Mouse (Mus musculus) liver, embryonic 14.5 days (tissue): ENCODE measurements around the gene 4933411K16Rik.

ENCODE experiments used
- CTCF ChIP-seq: IDR thresholded peaks from 2 replicates; pipeline ENCODE4 v1.5.1; 2016; ENCODE audit warnings: antibody characterized with exemption, low read depth, control low read depth
- EP300 ChIP-seq: IDR thresholded peaks from 2 replicates; pipeline ENCODE4 v1.6.1; 2016; ENCODE audit warnings: antibody characterized with exemption, low read depth

DNA sequence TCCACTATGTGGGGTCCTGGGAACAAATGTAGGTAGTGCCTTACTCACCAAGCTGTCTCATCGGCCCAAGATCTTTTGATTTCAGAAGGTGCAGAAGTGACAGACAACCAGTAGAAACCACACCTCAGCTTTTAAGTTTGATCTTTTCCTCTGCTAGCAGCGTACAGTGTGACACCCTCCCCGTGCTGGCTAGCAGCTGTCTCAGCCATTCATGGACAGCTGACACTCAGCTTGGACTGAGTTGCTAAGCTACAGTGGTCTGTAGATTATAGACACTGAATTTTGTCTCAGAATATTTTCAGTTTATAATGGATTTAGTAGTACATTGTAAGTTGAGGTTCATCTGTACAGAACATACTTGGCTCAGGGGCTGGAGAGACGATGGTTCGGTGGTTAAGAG is 20.9 kb upstream of the 4933411K16Rik start:
- TF ChIP-seq CTCF = no peak
- TF ChIP-seq EP300 = no peak
